Mouse (Mus musculus): Measurements from ENCODE around the gene Lama1. TPM values are rescaled to one million over a fixed set of nuclear protein-coding genes. Genes with fewer than 3 reads are reported as not detected.
"Not testable (repeated sequence)": the region's sequence is repeated elsewhere in the genome, so short reads cannot be mapped to it uniquely, and the experiment has no call there.

Lama1 gene
- polyA plus RNA-seq, 1 experiment from 2014 or later: 14.0 TPM

DNA sequence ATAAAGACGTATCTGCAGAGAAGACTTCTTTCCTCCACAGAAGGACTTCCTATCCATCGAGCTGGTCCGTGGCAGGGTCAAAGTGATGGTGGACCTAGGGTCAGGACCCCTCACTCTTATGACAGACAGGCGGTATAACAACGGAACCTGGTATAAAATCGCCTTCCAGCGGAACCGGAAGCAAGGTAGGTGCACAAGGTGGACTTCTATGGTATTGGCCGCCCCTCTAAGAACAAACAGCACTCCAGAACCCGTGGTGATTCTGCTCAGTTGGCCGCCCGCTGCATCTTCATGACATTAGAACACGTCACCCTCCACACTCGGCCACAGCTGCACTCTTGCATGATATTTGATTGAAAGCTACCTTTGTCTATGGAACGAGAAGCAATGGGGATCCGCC is 112.1 kb downstream of the Lama1 start:
- H3K4me3 ChIP-seq: no peak overlapping the region
- H3K9me3 ChIP-seq: no peaks in the 10 kb centered on the region
- DNase-seq (ENCODE audit: low spot score): no peak
- H3K4me1 ChIP-seq: no peaks in the 10 kb centered on the region
- peaks cover 91% of the 10 kb centered on the region for H3K36me3 ChIP-seq (replicated peaks)
- H3K27ac ChIP-seq (replicated peaks): no peak overlapping the region
- no peaks in the 10 kb centered on the region for H3K27me3 ChIP-seq (replicated peaks; ENCODE audit: low read depth, poor library complexity, severe bottlenecking)
- 95% methylated on average over 16 of the region's 16 CpGs for WGBS

DNA sequence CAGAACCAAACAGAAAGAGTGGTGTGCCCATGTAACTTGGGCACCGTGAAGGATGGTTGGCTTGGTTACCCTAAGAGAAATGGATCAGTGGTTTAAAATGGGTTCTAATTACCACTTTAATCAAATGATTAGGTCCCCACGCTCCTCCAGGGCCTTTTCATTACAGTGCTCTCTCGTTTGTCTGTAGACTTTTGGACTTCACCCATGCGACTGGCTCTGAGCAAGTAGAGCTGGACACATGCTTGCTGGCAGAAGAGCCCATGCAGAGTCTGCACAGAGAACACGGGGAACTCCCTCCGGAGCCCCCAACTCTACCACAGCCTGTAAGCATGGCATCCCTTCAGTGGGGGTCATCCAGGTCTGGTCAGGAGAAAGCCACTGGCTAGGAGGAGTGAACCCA is 116.6 kb downstream of the Lama1 start:
- no peaks in the 10 kb centered on the region for H3K4me1 ChIP-seq
- 92% methylated on average over 6 of the region's 6 CpGs for WGBS
- DNase-seq (ENCODE audit: low spot score): no peak
- no peaks in the 10 kb centered on the region for H3K27me3 ChIP-seq (replicated peaks; ENCODE audit: low read depth, poor library complexity, severe bottlenecking)
- no peaks in the 10 kb centered on the region for H3K9me3 ChIP-seq
- no peak overlapping the region for H3K4me3 ChIP-seq
- H3K36me3 ChIP-seq (replicated peaks): peaks cover 99% of the 10 kb centered on the region
- no peak overlapping the region for H3K27ac ChIP-seq (replicated peaks)

DNA sequence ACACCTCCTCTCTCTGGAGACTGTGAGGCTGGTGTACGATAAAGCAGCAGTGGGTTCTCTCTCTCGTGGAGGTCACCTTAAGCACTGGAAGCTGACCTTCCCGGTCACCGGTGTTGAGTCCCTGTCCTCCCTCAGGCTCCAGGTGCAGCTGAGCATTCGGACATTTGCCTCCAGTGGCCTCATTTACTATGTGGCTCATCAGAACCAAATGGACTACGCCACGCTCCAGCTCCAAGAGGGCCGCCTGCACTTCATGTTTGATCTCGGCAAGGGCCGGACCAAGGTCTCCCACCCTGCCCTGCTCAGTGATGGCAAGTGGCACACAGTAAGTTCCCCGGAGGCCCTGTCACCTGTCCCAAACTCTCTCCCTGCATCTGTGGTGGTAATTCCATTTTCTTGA is 118.7 kb downstream of the Lama1 start:
- no peaks in the 10 kb centered on the region for H3K9me3 ChIP-seq
- no peak overlapping the region for H3K27ac ChIP-seq (replicated peaks)
- whole genome bisulfite sequencing: 96% methylated on average over 11 of the region's 11 CpGs
- DNase-seq (ENCODE audit: low spot score): no peak
- H3K4me1 ChIP-seq: no peaks in the 10 kb centered on the region
- H3K36me3 ChIP-seq (replicated peaks): peaks cover 95% of the 10 kb centered on the region
- no peak overlapping the region for H3K4me3 ChIP-seq
- no peaks in the 10 kb centered on the region for H3K27me3 ChIP-seq (replicated peaks; ENCODE audit: low read depth, poor library complexity, severe bottlenecking)

DNA sequence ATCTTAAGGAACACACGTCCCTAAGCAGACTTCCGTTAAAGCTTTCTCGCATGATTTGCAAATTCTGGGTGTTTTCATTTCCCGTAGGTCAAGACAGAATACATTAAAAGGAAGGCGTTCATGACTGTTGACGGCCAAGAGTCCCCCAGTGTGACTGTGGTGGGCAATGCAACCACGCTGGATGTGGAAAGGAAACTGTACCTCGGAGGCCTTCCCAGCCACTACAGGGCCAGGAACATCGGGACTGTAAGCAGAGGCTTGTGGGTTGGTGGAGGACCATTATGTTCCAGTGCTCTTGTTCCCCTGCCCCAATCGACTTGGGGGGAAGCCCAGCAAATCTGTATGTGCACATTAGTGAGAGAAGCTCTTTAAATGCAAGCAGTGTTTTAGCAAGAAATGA is 119.9 kb downstream of the Lama1 start:
- no peak overlapping the region for H3K4me3 ChIP-seq

DNA sequence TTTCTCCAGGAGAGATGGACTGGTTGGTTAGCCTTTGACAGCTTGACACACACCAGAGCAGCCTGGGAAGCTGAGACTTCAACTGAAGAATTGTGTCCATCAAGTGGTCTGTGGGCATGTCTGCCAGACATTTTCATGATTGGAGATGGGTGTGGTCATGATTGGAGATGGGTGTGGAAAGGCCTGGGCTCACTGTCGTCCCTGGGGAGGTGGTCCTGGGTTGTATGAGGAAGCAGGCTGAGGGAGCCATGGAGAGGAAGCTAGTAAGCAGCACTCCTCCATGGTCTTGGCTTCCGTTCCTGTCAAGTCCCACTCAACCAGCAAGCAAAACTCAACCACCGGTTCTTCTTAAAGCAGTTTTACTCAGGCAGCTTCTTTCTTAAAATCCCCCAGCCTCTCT is 130.4 kb downstream of the Lama1 start:
- Histone ChIP-seq H3K9me3 (peaks cover 12% of the 10 kb centered on the region; the same call in 1 of the 2 replicates), H3K27ac (replicated peaks) (no peak overlapping the region), H3K4me1 (no peaks in the 10 kb centered on the region), H3K27me3 (replicated peaks; ENCODE audit: low read depth, poor library complexity, severe bottlenecking) (no peaks in the 10 kb centered on the region), H3K4me3 (no peak overlapping the region), H3K36me3 (replicated peaks) (peaks cover 14% of the 10 kb centered on the region)
- WGBS: 85% methylated on average over 3 of the region's 3 CpGs
- DNase-seq (ENCODE audit: low spot score): no peak

More for the DNA sequence above, 119.9 kb downstream of the Lama1 start:
- DNase-seq (ENCODE audit: low spot score): no peak
- Histone ChIP-seq H3K27me3 (replicated peaks; ENCODE audit: low read depth, poor library complexity, severe bottlenecking) (no peaks in the 10 kb centered on the region), H3K4me1 (no peaks in the 10 kb centered on the region), H3K9me3 (no peaks in the 10 kb centered on the region), H3K36me3 (replicated peaks) (peaks cover 95% of the 10 kb centered on the region), H3K27ac (replicated peaks) (no peak overlapping the region)
- WGBS: 95% methylated on average over 10 of the region's 10 CpGs

DNA sequence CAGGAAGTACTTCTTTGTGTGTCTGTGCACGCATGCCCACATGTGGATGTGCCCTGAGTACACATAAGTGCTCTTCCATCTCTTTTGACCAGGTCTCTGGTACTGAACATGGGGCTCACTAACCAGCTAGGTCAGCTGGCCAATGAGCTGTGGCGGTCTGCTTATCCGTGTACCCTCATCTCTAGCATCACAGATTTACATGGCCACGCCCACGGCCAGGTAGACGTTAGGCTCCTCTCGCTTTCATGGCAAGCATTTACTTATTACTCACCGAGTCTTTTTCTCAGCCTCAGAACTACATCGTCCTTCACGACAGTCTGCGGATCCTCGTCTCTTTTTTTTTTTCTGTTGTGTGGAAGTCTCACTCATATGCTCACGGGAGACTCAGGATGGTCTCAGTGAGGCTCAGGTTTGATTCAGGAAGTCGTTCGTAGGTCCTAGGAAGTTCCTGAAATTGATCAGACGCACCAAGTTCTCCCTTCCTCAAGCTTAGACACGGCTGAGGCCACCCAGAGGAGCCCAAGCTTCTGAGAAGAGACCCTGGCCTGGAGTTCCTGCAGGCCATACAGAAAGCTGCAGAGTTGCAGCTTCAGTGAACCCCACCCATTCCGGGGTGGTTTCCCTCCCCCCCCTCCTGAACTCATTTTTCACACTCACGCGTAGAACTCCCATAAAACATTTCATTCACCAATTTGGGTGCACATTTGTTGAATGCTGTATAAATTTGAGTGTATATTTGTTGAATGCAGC is 139.3 kb downstream of the Lama1 start:
- peaks cover 7% of the 10 kb centered on the region; the same call in 1 of the 2 replicates for H3K9me3 ChIP-seq
- H3K4me3 ChIP-seq: no peak overlapping the region
- no peak for DNase-seq (ENCODE audit: low spot score)
- H3K27me3 ChIP-seq (replicated peaks; ENCODE audit: low read depth, poor library complexity, severe bottlenecking): no peaks in the 10 kb centered on the region
- no peak overlapping the region for H3K27ac ChIP-seq (replicated peaks)
- WGBS: 95% methylated on average over 20 of the region's 20 CpGs
- H3K36me3 ChIP-seq (replicated peaks): peaks cover under 1% of the 10 kb centered on the region; the same call in 1 of the 2 replicates
- no peaks in the 10 kb centered on the region for H3K4me1 ChIP-seq

DNA sequence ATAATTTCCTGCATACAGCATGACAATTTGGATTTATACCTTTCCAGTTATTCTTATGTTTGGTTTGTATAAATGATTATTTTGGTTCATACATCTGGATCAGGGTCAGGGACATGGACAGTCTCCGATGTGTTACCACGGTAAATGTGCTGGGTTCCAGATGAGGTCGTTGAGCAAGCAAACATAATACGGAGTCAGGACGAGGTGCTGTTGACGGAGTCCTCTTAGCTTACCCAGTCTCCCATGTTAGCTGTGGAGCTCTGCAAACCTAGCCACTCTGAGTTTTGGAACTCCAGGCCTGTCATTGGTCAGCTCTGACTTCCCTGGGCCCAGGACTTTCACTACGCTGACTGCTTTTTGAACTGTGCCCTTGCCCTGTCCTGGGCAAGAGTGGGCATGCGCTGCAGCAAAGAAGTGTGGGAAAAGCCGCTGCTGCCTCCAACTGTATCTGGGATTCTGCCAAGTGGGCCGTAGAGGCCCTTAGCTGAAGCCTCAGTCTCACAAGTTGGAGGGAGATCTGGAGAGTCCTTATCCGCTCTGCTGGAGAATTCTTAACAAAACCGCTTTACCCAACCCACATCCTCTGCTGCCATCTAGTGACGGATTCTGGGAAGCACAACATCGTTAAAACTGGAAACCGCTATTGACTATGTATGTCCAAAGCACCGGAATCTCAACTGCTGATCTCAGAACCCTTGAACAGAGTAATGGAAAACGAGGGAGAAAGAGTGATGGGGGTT is 140.5 kb downstream of the Lama1 start:
- DNase-seq (ENCODE audit: low spot score): peak; percentile 72
- Histone ChIP-seq H3K27ac (replicated peaks) (no peak overlapping the region), H3K4me1 (no peaks in the 10 kb centered on the region), H3K36me3 (replicated peaks) (peaks cover 7% of the 10 kb centered on the region), H3K27me3 (replicated peaks; ENCODE audit: low read depth, poor library complexity, severe bottlenecking) (no peaks in the 10 kb centered on the region), H3K9me3 (peaks cover 7% of the 10 kb centered on the region; the same call in 1 of the 2 replicates), H3K4me3 (no peak overlapping the region)
- 61% methylated on average over 17 of the region's 17 CpGs for WGBS

DNA sequence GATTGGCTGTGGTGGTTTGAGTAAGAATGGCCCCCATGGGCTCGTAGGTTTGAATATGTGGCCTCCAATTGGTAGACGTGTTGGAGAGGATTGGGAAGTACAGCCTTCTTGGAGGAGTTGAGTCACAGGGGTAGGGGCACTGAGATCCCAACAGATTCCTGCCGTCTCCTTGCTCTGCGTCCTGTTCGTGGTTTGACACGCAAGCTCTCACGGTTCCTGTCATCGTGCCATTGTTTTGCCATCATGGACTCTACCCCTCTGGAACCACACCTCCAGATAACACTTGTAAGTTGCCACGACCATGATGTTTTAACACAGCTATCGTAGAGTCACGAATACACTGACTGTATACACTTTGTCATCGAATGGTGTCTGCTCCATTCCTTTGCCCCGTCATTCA is 141.9 kb downstream of the Lama1 start:
- Histone ChIP-seq H3K4me3 (no peak overlapping the region), H3K27me3 (replicated peaks; ENCODE audit: low read depth, poor library complexity, severe bottlenecking) (no peaks in the 10 kb centered on the region), H3K4me1 (no peaks in the 10 kb centered on the region), H3K27ac (replicated peaks) (no peak overlapping the region), H3K36me3 (replicated peaks) (peaks cover 21% of the 10 kb centered on the region), H3K9me3 (peaks cover 7% of the 10 kb centered on the region; the same call in 1 of the 2 replicates)
- no peak for DNase-seq (ENCODE audit: low spot score)
- WGBS: 92% methylated on average over 13 of the region's 13 CpGs

DNA sequence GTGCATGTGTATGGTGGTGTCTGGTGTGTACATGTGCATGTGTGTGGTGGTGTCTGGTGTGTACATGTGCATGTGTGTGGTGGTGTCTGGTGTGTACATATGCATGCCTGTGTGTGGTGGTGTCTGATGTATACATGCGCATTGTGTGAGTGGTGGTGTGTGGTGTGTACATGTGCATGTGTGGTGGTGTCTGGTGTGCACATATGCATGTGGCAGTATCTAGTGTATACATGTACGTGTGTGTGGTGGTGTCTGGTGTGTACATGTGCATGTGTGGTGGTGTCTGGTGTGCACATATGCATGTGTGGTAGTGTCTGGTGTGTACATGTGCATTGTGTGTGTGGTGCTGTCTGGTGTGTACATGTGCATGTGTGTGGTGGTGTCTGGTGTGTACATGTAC is 144.4 kb downstream of the Lama1 start:
- DNase-seq (ENCODE audit: low spot score); H3K27me3 ChIP-seq (replicated peaks; ENCODE audit: low read depth, poor library complexity, severe bottlenecking); H3K4me1 ChIP-seq; H3K4me3 ChIP-seq; H3K27ac ChIP-seq (replicated peaks); H3K9me3 ChIP-seq: not testable (repeated sequence)
- 92% methylated on average over 2 of the region's 2 CpGs for WGBS
- peaks cover 39% of the 10 kb centered on the region for H3K36me3 ChIP-seq (replicated peaks)

DNA sequence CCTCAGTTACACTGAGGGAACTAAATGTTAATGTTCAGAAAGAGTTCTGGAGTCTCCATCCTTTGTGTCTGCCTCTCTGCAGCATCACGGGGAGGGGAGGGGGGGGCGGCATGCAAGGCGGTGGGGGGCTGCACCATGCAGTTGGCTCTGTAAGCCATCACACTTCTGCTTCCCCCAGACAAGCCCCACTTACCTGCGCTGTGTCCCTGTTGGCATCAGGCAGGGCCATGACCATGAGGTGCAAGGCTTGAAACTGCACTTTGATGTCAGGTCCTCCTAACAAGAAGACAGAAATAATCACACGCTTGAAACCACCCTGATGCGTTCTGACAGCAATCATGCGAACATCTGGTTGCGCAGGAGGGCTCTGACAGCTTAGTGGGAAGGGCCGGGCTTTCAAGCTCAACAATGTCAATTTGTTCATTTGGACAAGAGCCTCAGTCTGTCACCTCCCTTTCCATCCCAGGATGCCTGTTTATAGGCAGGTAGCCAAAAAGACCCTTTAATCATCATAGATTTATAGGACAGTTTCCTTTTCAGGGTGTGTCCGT is 164.1 kb downstream of the Lama1 start:
- WGBS: 93% methylated on average over 10 of the region's 10 CpGs
- no peaks in the 10 kb centered on the region for H3K9me3 ChIP-seq
- DNase-seq (ENCODE audit: low spot score): no peak
- H3K4me3 ChIP-seq: no peak overlapping the region
- no peak overlapping the region for H3K27ac ChIP-seq (replicated peaks)
- H3K36me3 ChIP-seq (replicated peaks): peaks cover 89% of the 10 kb centered on the region
- no peaks in the 10 kb centered on the region for H3K27me3 ChIP-seq (replicated peaks; ENCODE audit: low read depth, poor library complexity, severe bottlenecking)
- peaks cover 9% of the 10 kb centered on the region for H3K4me1 ChIP-seq

DNA sequence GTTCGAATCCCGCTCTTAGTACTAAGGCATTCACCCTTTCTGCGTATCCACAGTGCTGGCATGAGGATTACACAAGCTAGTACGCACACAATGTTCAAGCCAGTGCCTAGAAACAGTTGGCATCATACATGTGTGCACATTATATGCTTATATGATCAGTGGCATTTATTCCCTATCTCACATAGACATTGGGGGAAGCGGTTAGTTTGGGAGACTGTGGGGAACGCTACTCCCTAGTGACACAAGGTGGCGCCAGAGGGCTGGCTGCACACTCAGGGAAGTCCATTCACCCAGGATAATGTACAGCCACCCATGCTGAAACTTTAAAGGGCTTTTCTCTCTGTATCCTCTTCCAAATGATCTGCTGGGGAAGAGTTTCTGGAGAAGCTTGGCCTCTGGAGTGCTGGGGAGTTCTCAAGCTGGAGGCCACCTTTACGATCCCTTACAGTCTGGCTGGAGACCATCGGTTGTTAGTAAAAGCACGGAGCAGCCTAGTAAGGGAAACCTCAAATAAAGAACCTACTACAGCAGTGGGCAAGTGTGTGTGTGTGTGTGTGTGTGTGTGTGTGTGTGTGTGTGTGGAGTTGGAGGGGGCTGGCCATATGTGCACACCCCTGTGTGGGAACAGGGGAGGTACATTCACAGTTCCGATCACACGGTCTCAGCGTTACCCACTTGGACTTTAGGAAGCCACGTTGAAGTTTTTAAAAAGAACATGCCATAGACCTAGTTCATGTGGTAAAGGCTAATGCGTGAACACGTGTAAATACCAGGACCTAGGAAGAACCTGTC is 164.9 kb downstream of the Lama1 start:
- no peaks in the 10 kb centered on the region for H3K9me3 ChIP-seq
- H3K4me3 ChIP-seq: no peak overlapping the region
- peak; percentile 76 for DNase-seq (ENCODE audit: low spot score)
- WGBS: 81% methylated on average over 16 of the region's 16 CpGs
- peaks cover 16% of the 10 kb centered on the region for H3K4me1 ChIP-seq
- H3K27ac ChIP-seq (replicated peaks): no peak overlapping the region
- H3K36me3 ChIP-seq (replicated peaks): peaks cover 85% of the 10 kb centered on the region
- H3K27me3 ChIP-seq (replicated peaks; ENCODE audit: low read depth, poor library complexity, severe bottlenecking): no peaks in the 10 kb centered on the region

DNA sequence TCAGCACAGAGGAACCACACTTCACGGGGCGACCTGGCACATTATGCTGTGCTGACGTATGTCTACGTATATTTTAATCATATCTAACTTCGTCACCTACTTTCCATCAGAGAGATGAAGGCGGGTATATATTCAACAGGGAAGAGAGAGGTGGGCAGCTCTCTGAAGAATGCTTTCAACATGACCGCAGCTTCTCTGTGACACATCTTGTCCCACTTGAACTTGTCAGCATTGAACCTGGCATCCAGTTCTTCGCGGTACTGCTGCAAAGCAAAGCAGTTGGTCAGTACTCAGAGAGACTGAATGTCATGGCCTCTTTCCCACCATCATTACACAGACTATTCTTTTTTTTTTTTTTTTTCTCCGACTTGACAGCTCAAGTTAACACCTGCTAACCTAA is 167.3 kb downstream of the Lama1 start:
- H3K27me3 ChIP-seq (replicated peaks; ENCODE audit: low read depth, poor library complexity, severe bottlenecking): no peaks in the 10 kb centered on the region
- H3K4me1 ChIP-seq: peaks cover 20% of the 10 kb centered on the region
- DNase-seq (ENCODE audit: low spot score): no peak
- H3K4me3 ChIP-seq: no peak overlapping the region
- WGBS: 94% methylated on average over 10 of the region's 10 CpGs
- no peak overlapping the region for H3K27ac ChIP-seq (replicated peaks)
- H3K9me3 ChIP-seq: peaks cover 7% of the 10 kb centered on the region; the same call in 1 of the 2 replicates
- H3K36me3 ChIP-seq (replicated peaks): peaks cover 82% of the 10 kb centered on the region
